In the genomic region with DNA sequence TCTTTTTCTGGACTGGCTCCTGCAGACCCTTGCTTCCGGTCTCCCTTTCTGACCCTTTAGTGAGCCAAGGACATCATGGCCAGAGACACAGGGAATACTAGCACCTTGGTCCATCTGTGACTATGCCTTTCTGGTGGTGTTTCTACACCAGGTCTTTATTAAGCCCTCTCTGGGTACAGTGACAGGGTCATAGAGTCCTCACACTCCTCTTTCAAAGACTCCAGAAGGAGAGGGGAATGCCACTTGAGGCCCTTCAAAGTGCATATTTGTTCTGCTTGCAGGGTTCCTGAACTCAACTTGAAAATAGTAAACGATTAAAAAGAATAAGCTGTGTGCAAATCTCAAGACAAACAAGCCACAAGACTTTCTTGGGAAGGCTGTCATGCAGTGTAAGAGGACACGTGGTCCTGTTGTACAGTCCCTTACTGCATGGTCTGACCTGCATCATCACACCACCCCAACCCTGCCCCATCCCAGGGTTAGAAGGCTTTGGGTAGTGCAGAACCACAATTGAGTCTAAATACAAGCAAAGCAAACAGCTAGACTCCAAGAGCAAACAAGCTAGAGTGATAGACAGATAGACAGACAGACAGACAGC, we compare ENCODE assay signal across 19 mouse cellular contexts.
"Had no signal": no experiment of that assay in that cellular context is flagged by ENCODE, and none has a peak within 500 bp of the region (broad histone marks: within the 10 kb centered on the region; RNA-seq: fewer than 3 reads in every experiment).

No protein-coding gene starts in this region.

- H3K9me3 ChIP-seq: liver, embryonic 12.5 days; midbrain, embryonic 10.5 days; neural tube, embryonic 13.5 days; neural tube, embryonic 15.5 days had no signal

- H3K4me1 ChIP-seq: liver, embryonic 12.5 days; midbrain, embryonic 12.5 days; neural tube, embryonic 13.5 days; neural tube, embryonic 15.5 days had no signal

- H3K27me3 ChIP-seq: liver, embryonic 12.5 days; midbrain, embryonic 12.5 days; neural tube, embryonic 13.5 days; neural tube, embryonic 15.5 days had no signal

- H3K4me2 ChIP-seq: liver, embryonic 12.5 days; midbrain, embryonic 12.5 days; neural tube, embryonic 13.5 days; neural tube, embryonic 15.5 days had no signal

- ATAC-seq: liver, embryonic 12.5 days; midbrain, embryonic 16.5 days had no signal

- H3K4me3 ChIP-seq: liver, embryonic 12.5 days; midbrain, embryonic 10.5 days; midbrain, embryonic 12.5 days; myocyte; neural tube, embryonic 13.5 days; neural tube, embryonic 15.5 days had no signal

- DNase-seq: lung, adult 2 months; lung, postnatal 14 days; midbrain, embryonic 14.5 days; retina, postnatal 1 day; right cerebral cortex, adult 18-20 months; right cerebral cortex, postnatal 25 days; right cerebral cortex, postnatal 4 days; spleen, adult 18-20 months; thymus, adult 18-20 months; thymus, postnatal 14 days; thymus, postnatal 36 days had no signal

- H3K36me3 ChIP-seq: midbrain, embryonic 12.5 days had no signal

- H3K9ac ChIP-seq: liver, embryonic 12.5 days; liver, embryonic 14.5 days; midbrain, embryonic 12.5 days; neural tube, embryonic 13.5 days; neural tube, embryonic 15.5 days had no signal

- H3K27ac ChIP-seq: liver, embryonic 12.5 days; liver, embryonic 14.5 days; midbrain, embryonic 10.5 days; midbrain, embryonic 12.5 days; neural tube, embryonic 13.5 days; neural tube, embryonic 15.5 days had no signal
